Mouse (Mus musculus): ENCODE results near the gene Hnrnpa2b1. TPM values are rescaled to one million over a fixed set of nuclear protein-coding genes. Genes with fewer than 3 reads are reported as not detected.
"Not testable (repeated sequence)": the region's sequence is repeated elsewhere in the genome, so short reads cannot be mapped to it uniquely, and the experiment has no call there.

Gene Hnrnpa2b1
- polyA plus RNA-seq, 1 experiment from 2014 or later, result 1,220 TPM

DNA sequence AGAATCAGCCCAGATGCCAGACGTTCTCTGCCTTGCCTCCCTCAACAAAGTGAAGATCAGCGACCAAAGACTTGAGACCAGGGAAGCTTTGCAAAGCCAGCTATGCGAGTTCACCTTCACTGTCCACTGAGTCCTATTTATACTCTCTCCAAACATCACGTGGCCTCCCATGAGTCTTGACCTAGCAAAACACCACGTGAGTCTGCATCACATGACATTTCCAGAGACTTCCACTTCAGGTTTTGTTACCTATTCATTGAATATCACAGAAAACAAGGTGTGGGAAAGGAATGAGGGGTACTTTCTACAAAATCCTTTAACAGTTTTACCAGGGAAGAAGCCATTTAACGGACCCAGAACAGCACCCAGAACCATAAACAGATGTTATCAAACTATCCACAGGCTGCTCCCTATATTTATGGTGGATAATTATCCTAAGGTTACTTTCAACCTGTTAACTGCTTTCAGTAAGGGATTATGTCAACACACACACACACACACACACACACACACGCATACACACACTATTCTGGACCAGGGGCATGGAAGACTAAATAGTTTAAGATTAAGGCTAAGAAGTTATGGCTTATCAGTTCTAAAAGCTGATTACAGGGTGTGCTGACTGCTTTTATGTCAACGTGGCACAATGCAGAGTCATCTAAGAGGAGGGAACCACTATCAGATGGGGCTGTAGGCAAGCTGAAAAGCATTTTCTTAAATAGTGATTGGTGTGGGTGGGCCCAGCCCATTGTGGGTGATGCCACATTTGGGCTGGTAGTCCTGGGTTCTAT is 27.8 kb upstream of the Hnrnpa2b1 start:
- no peaks in the 10 kb centered on the region for H3K36me3 ChIP-seq (ENCODE audit: control insufficient read depth, insufficient read depth, low read length)
- no peak overlapping the region for H3K27ac ChIP-seq (ENCODE audit: low read depth, low read length)
- no peaks in the 10 kb centered on the region for H3K27me3 ChIP-seq (replicated peaks; ENCODE audit: control insufficient read depth, insufficient read depth, low read length)
- ATAC-seq, result no peak
- no peak overlapping the region for H3K9ac ChIP-seq (ENCODE audit: low read depth, low read length)
- no peaks in the 10 kb centered on the region for H3K4me1 ChIP-seq (ENCODE audit: control insufficient read depth, insufficient read depth, low read depth, low read length)
- WGBS, result 79% methylated on average over 8 of the region's 8 CpGs
- H3K9me3 ChIP-seq (ENCODE audit: control insufficient read depth, low read length), result no peaks in the 10 kb centered on the region
- H3K4me3 ChIP-seq (ENCODE audit: low read length), result no peak overlapping the region
- no peak overlapping the region for H3K4me2 ChIP-seq (ENCODE audit: low read length)

DNA sequence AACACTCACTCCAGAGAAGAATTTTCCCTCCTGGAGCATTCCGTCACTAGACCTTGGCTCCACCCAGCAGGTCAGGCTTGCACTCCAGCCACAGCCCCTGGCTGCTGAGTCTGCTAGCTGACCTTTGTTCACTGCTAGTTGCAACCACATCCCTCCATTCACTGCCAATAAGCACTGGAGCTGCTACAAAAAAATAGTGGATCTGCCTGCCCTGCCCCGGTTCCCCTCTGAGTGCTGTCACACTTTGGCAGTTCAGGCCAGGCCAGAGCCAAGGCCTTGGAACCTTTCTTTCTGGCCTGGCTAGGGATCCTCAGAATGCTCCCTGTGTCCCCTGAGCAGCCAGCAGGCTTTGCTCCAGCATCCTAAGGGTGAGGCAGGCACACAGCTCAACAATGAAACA is 20.1 kb upstream of the Hnrnpa2b1 start:
- no peak overlapping the region for H3K9ac ChIP-seq (ENCODE audit: low read depth, low read length)
- no peak overlapping the region for H3K4me2 ChIP-seq (ENCODE audit: low read length)
- no peaks in the 10 kb centered on the region for H3K9me3 ChIP-seq (ENCODE audit: control insufficient read depth, low read length)
- WGBS, result 60% methylated on average over 2 of the region's 2 CpGs
- no peaks in the 10 kb centered on the region for H3K36me3 ChIP-seq (ENCODE audit: control insufficient read depth, insufficient read depth, low read length)
- no peak overlapping the region for H3K27ac ChIP-seq (ENCODE audit: low read depth, low read length)
- H3K27me3 ChIP-seq (replicated peaks; ENCODE audit: control insufficient read depth, insufficient read depth, low read length), result no peaks in the 10 kb centered on the region
- H3K4me1 ChIP-seq (ENCODE audit: control insufficient read depth, insufficient read depth, low read depth, low read length), result no peaks in the 10 kb centered on the region
- H3K4me3 ChIP-seq (ENCODE audit: low read length), result no peak overlapping the region
- ATAC-seq, result no peak

DNA sequence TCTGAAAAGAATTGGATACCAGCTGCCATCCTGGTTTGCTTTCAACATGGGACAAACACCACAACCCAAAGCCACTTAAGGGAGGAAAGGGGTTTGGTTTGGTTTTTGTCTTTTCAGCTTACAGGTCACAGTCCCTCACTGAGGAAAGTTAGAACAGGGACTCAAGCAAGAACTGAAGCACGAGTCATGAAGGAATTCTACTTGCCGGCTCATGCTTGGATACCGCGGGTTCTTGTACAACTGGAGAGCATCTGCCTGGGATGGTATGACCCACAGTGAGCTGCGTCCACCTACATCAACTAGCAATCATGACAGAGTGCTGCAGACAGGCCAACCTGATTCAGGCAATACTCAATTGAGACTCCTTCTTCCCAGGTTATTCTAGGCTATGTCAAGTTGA is 17.0 kb upstream of the Hnrnpa2b1 start:
- WGBS, result 89% methylated on average over 5 of the region's 5 CpGs
- no peak overlapping the region for H3K4me2 ChIP-seq (ENCODE audit: low read length)
- no peaks in the 10 kb centered on the region for H3K4me1 ChIP-seq (ENCODE audit: control insufficient read depth, insufficient read depth, low read depth, low read length)
- H3K9me3 ChIP-seq (ENCODE audit: control insufficient read depth, low read length), result no peaks in the 10 kb centered on the region
- no peaks in the 10 kb centered on the region for H3K27me3 ChIP-seq (replicated peaks; ENCODE audit: control insufficient read depth, insufficient read depth, low read length)
- H3K9ac ChIP-seq (ENCODE audit: low read depth, low read length), result no peak overlapping the region
- peaks cover 7% of the 10 kb centered on the region for H3K36me3 ChIP-seq (ENCODE audit: control insufficient read depth, insufficient read depth, low read length)
- ATAC-seq, result no peak
- H3K27ac ChIP-seq (ENCODE audit: low read depth, low read length), result no peak overlapping the region
- no peak overlapping the region for H3K4me3 ChIP-seq (ENCODE audit: low read length)

DNA sequence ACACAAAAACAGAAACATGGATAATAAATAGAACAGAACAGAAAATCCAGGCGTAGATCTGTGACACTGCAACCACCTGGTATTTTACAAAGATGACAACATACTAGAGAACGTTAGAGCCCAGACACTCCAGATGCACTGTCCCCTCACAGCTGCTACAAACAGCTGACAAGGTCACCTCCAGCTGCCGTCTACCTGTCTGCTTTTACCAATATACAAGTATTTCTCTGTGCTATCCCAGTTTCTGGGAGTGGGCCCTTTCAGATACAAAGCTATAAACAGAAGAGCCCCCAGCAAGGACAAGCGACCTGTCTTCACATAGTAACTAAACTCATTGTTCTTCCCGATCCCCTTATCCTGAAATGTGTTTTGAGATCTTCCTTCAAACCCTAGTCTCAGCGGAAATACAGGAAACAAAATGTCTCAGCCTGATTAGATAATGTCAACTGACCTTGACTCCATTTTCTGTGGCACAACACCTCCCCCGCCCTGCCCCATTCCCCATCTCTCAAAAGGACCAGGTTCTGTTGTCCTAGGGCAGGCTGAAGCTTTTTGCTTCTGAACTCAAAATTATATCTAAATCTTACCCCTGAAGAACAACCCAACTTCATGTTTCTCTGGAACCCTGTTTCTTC is 16.5 kb upstream of the Hnrnpa2b1 start:
- no peaks in the 10 kb centered on the region for H3K27me3 ChIP-seq (replicated peaks; ENCODE audit: control insufficient read depth, insufficient read depth, low read length)
- no peak overlapping the region for H3K27ac ChIP-seq (ENCODE audit: low read depth, low read length)
- 75% methylated on average over 7 of the region's 7 CpGs for WGBS
- H3K9me3 ChIP-seq (ENCODE audit: control insufficient read depth, low read length), result no peaks in the 10 kb centered on the region
- H3K9ac ChIP-seq (ENCODE audit: low read depth, low read length), result no peak overlapping the region
- peaks cover 7% of the 10 kb centered on the region for H3K36me3 ChIP-seq (ENCODE audit: control insufficient read depth, insufficient read depth, low read length)
- H3K4me3 ChIP-seq (ENCODE audit: low read length), result no peak overlapping the region
- no peaks in the 10 kb centered on the region for H3K4me1 ChIP-seq (ENCODE audit: control insufficient read depth, insufficient read depth, low read depth, low read length)
- no peak for ATAC-seq
- no peak overlapping the region for H3K4me2 ChIP-seq (ENCODE audit: low read length)

DNA sequence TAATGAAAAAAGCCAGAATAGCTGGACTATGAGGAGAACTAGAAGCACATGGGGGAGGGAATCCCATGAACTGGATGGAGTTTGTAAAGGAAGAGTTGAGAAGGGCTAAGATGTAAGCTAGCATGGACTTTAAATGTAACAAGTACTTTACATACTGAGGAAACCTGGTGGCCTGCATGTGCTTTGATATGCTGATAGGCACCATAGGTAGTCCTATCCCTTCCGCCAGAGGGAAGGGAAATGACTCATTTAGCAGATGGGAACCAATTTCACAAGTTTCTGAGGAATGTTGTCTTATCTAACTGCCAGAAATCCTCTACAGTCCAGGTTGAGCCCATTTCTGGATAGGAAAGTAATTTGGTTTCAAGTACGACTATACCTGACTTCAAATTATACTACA is 16.0 kb upstream of the Hnrnpa2b1 start:
- Histone ChIP-seq H3K9ac (ENCODE audit: low read depth, low read length) (no peak overlapping the region), H3K36me3 (ENCODE audit: control insufficient read depth, insufficient read depth, low read length) (peaks cover 9% of the 10 kb centered on the region), H3K9me3 (ENCODE audit: control insufficient read depth, low read length) (no peaks in the 10 kb centered on the region), H3K4me3 (ENCODE audit: low read length) (no peak overlapping the region), H3K4me1 (ENCODE audit: control insufficient read depth, insufficient read depth, low read depth, low read length) (no peaks in the 10 kb centered on the region), H3K27me3 (replicated peaks; ENCODE audit: control insufficient read depth, insufficient read depth, low read length) (no peaks in the 10 kb centered on the region), H3K27ac (ENCODE audit: low read depth, low read length) (no peak overlapping the region), H3K4me2 (ENCODE audit: low read length) (no peak overlapping the region)
- 62% methylated on average over 2 of the region's 2 CpGs for WGBS
- ATAC-seq, result no peak

DNA sequence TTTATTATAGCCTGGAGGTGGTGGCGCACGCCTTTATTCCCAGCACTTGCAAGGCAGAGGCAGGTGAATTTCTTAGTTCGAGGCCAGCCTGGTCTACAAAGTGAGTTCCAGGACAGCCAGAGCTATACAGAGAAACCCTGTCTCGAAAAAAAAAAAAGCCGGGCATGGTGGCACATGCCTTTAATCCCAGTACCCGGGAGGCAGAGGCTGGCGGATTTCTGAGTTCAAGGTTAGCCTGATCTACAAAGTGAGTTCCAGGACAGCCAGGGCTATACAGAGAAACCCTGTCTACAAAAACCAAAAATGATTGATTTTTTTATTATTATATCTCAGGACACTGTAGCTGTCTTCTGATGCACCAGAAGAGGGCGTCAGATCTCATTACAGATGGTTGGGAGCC is 14.9 kb upstream of the Hnrnpa2b1 start:
- not testable (repeated sequence) for H3K9ac ChIP-seq (ENCODE audit: low read depth, low read length); H3K4me2 ChIP-seq (ENCODE audit: low read length); H3K4me1 ChIP-seq (ENCODE audit: control insufficient read depth, insufficient read depth, low read depth, low read length); H3K4me3 ChIP-seq (ENCODE audit: low read length); H3K27ac ChIP-seq (ENCODE audit: low read depth, low read length); ATAC-seq; H3K9me3 ChIP-seq (ENCODE audit: control insufficient read depth, low read length); H3K27me3 ChIP-seq (replicated peaks; ENCODE audit: control insufficient read depth, insufficient read depth, low read length)
- 87% methylated on average over 8 of the region's 8 CpGs for WGBS
- peaks cover 18% of the 10 kb centered on the region for H3K36me3 ChIP-seq (ENCODE audit: control insufficient read depth, insufficient read depth, low read length)

DNA sequence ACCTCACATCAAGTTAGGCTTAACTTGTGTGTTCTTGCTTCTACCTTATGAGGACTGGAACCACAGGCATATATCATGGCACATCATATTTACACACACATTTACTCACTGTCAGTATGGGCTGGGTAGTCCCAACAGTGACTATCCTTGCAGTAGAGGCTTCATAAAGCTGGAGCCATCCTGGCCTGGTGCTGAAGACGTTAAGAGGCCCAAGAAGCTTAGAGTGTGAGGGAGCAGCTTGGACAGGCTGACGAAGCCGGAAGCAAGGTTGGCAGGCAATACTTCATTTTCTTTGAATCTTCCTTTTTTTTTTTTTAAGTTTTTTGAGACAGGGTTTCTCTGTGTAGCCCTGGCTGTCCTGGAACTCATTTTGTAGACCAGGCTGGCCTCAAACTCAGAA is 14.2 kb upstream of the Hnrnpa2b1 start:
- no peaks in the 10 kb centered on the region for H3K9me3 ChIP-seq (ENCODE audit: control insufficient read depth, low read length)
- no peak overlapping the region for H3K4me2 ChIP-seq (ENCODE audit: low read length)
- H3K27ac ChIP-seq (ENCODE audit: low read depth, low read length), result no peak overlapping the region
- H3K4me1 ChIP-seq (ENCODE audit: control insufficient read depth, insufficient read depth, low read depth, low read length), result no peaks in the 10 kb centered on the region
- peaks cover 25% of the 10 kb centered on the region for H3K36me3 ChIP-seq (ENCODE audit: control insufficient read depth, insufficient read depth, low read length)
- WGBS, result 97% methylated on average over 3 of the region's 3 CpGs
- H3K27me3 ChIP-seq (replicated peaks; ENCODE audit: control insufficient read depth, insufficient read depth, low read length), result no peaks in the 10 kb centered on the region
- ATAC-seq, result no peak
- no peak overlapping the region for H3K9ac ChIP-seq (ENCODE audit: low read depth, low read length)
- H3K4me3 ChIP-seq (ENCODE audit: low read length), result no peak overlapping the region

DNA sequence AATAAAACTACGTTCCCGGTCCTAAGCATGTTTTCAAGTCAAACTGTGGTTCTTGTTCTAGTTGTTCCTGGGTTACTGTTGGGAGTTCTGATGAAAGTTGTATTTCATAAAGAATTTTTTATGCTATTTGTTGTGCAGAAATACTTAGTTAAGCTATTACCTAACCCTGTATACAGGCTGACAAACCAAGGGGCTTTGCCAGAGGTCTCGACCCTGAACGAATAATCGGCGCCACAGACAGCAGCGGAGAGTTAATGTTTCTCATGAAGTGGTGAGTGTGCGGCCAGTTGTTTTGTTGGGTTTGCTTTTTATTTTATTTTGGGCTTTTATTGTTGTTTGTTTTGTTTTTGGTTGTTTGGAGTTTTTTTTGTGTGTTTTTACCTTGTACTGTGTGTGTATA is 11.9 kb upstream of the Hnrnpa2b1 start:
- H3K4me2 ChIP-seq (ENCODE audit: low read length), result no peak overlapping the region
- H3K4me1 ChIP-seq (ENCODE audit: control insufficient read depth, insufficient read depth, low read depth, low read length), result no peaks in the 10 kb centered on the region
- no peak overlapping the region for H3K4me3 ChIP-seq (ENCODE audit: low read length)
- H3K9ac ChIP-seq (ENCODE audit: low read depth, low read length), result no peak overlapping the region
- WGBS, result 94% methylated on average over 8 of the region's 8 CpGs
- H3K27ac ChIP-seq (ENCODE audit: low read depth, low read length), result no peak overlapping the region
- peaks cover 30% of the 10 kb centered on the region for H3K36me3 ChIP-seq (ENCODE audit: control insufficient read depth, insufficient read depth, low read length)
- no peak for ATAC-seq
- H3K27me3 ChIP-seq (replicated peaks; ENCODE audit: control insufficient read depth, insufficient read depth, low read length), result no peaks in the 10 kb centered on the region
- no peaks in the 10 kb centered on the region for H3K9me3 ChIP-seq (ENCODE audit: control insufficient read depth, low read length)

DNA sequence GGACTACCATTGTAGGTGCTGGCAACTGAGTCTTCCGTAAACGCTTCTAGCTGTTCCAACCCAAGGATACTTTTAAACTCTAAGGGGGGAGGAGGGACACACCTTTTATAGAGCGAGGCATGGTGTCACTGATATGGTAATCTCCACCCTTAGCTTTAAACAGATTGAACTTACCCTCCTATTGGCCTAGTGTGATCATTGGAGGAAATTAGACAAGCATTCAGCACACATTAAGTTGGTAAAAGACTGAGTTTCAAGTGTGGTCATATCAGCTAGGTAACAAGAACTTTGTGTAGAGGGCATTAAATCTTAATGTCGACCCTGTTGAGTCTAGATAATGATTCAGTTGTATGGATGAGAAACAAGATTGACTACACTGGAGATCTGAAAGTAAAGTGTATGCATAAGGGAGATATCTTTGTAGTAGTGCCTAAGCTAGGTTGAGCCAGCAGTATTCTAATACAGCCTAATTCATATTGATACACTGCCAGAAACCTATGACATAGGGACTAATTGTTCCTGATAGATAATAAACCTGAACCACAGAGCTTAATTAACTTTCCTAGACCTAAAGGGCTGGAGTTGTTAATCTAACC is 9.5 kb upstream of the Hnrnpa2b1 start:
- H3K4me3 ChIP-seq (ENCODE audit: low read length), result no peak overlapping the region
- no peaks in the 10 kb centered on the region for H3K9me3 ChIP-seq (ENCODE audit: control insufficient read depth, low read length)
- H3K4me1 ChIP-seq (ENCODE audit: control insufficient read depth, insufficient read depth, low read depth, low read length), result no peaks in the 10 kb centered on the region
- WGBS, result 94% methylated on average over 4 of the region's 4 CpGs
- no peak overlapping the region for H3K9ac ChIP-seq (ENCODE audit: low read depth, low read length)
- H3K27ac ChIP-seq (ENCODE audit: low read depth, low read length), result no peak overlapping the region
- no peaks in the 10 kb centered on the region for H3K27me3 ChIP-seq (replicated peaks; ENCODE audit: control insufficient read depth, insufficient read depth, low read length)
- peaks cover 37% of the 10 kb centered on the region for H3K36me3 ChIP-seq (ENCODE audit: control insufficient read depth, insufficient read depth, low read length)
- H3K4me2 ChIP-seq (ENCODE audit: low read length), result no peak overlapping the region
- no peak for ATAC-seq
